Mouse (Mus musculus) hindbrain, embryonic 15.5 days (tissue): ENCODE measurements at regions not wholly inside any gene's neighbourhood (a gene's known extent, or its start where the extent isn't known, plus 50 kb on each side); places are given as distances from the start of the nearest gene placed in this dataset.

Experiments
- ATAC-seq: fragments of 200-750 bp; cut with Nextera tagmentation; 2 replicates; pipeline ENCODE4 v1.8.0; 2017; ENCODE audit warnings: low read depth, moderate number of reproducible peaks, moderate TSS enrichment; ENCODE audit not compliant: low FRiP score
- H3K27ac ChIP-seq: fragments of 300-500 bp; sonication (generic); replicated peaks from 2 replicates; pipeline ENCODE4 v1.5.1; 2015; ENCODE audit warnings: mild to moderate bottlenecking, inconsistent platforms
- H3K27me3 ChIP-seq: fragments of 300-500 bp; sonication (generic); 2 replicates; pipeline ENCODE4 v1.6.1; 2015; ENCODE audit warnings: control low read depth, inconsistent platforms
- H3K36me3 ChIP-seq: fragments of 300-500 bp; sonication (generic); 2 replicates; pipeline ENCODE4 v1.6.1; 2015; ENCODE audit warnings: control low read depth, inconsistent platforms
- H3K4me1 ChIP-seq: fragments of 300-500 bp; sonication (generic); replicated peaks from 2 replicates; pipeline ENCODE4 v1.6.1; 2015; ENCODE audit warnings: control low read depth, inconsistent platforms
- H3K4me2 ChIP-seq: fragments of 300-500 bp; sonication (generic); 2 replicates; pipeline ENCODE4 v1.6.1; 2015; ENCODE audit warnings: moderate library complexity, mild to moderate bottlenecking, inconsistent platforms
- H3K4me3 ChIP-seq: fragments of 300-500 bp; sonication (generic); 2 replicates; pipeline ENCODE4 v1.5.1; 2015; ENCODE audit warnings: mild to moderate bottlenecking, inconsistent platforms
- H3K9ac ChIP-seq: fragments of 300-500 bp; sonication (generic); 2 replicates; pipeline ENCODE4 v1.6.1; 2015; ENCODE audit warnings: inconsistent platforms
- H3K9me3 ChIP-seq: fragments of 300-500 bp; sonication (generic); 2 replicates; pipeline ENCODE4 v1.6.1; 2016; ENCODE audit warnings: control low read depth, inconsistent platforms
- WGBS: fragments of 180-500 bp; shearing (Covaris S2); methylation state at CpG from one replicate; pipeline ENCODE4 v1.1.7; 2015; 5-methylcytosine and 5-hydroxymethylcytosine counted together

- Histone ChIP-seq H3K4me3 (no peak overlapping the region), H3K9me3 (no peaks in the 10 kb centered on the region), H3K4me1 (peaks cover 40% of the 10 kb centered on the region), H3K9ac (no peak overlapping the region), H3K27ac (no peak overlapping the region), H3K27me3 (no peaks in the 10 kb centered on the region), H3K36me3 (no peaks in the 10 kb centered on the region), H3K4me2 (no peak overlapping the region)
- WGBS: 65% methylated on average over 5 of the region's 5 CpGs
- ATAC-seq: no peak
Observed at GRCm38 (mm10) chr2:30706036-30706435, 97.4 kb downstream of the 1700001O22Rik start.

GRCm38 (mm10) chr2:30703308-30703707 lies 100.2 kb downstream of the 1700001O22Rik start:
- Histone ChIP-seq H3K36me3 (no peaks in the 10 kb centered on the region), H3K27ac (0 out of 2 replicates have a peak overlapping the region, but pooled peaks have one; percentile 18), H3K4me1 (peaks cover 42% of the 10 kb centered on the region), H3K9ac (no peak overlapping the region), H3K4me2 (no peak overlapping the region), H3K4me3 (no peak overlapping the region), H3K9me3 (no peaks in the 10 kb centered on the region), H3K27me3 (no peaks in the 10 kb centered on the region)
- no peak for ATAC-seq
- WGBS: 88% methylated on average over 1 of the region's 1 CpGs

- H3K4me3 ChIP-seq: no peak overlapping the region
- H3K36me3 ChIP-seq: no peaks in the 10 kb centered on the region
- H3K9me3 ChIP-seq: no peaks in the 10 kb centered on the region
- no peak overlapping the region for H3K9ac ChIP-seq
- no peak for ATAC-seq
- 7% methylated on average over 7 of the region's 7 CpGs for WGBS
- H3K4me2 ChIP-seq: no peak overlapping the region
- H3K4me1 ChIP-seq: peaks cover 36% of the 10 kb centered on the region
- H3K27me3 ChIP-seq: no peaks in the 10 kb centered on the region
- peak overlapping the region; percentile 52 for H3K27ac ChIP-seq
Observed at GRCm38 (mm10) chr2:30702711-30703110, 100.8 kb downstream of the 1700001O22Rik start.

- Histone ChIP-seq H3K9me3 (no peaks in the 10 kb centered on the region), H3K4me1 (peaks cover 40% of the 10 kb centered on the region), H3K27ac (no peak overlapping the region), H3K4me2 (no peak overlapping the region), H3K36me3 (no peaks in the 10 kb centered on the region), H3K27me3 (no peaks in the 10 kb centered on the region), H3K4me3 (no peak overlapping the region), H3K9ac (no peak overlapping the region)
- no peak for ATAC-seq
- 93% methylated on average over 2 of the region's 2 CpGs for WGBS
Observed at GRCm38 (mm10) chr2:30700890-30701289, 102.6 kb downstream of the 1700001O22Rik start.

- no peak overlapping the region for H3K4me2 ChIP-seq
- ATAC-seq: no peak
- 97% methylated on average over 1 of the region's 1 CpGs for WGBS
Observed at GRCm38 (mm10) chr2:30700471-30700870, 103.0 kb downstream of the 1700001O22Rik start.

GRCm38 (mm10) chr2:30699797-30700454 lies 103.5 kb downstream of the 1700001O22Rik start:
- H3K9me3 ChIP-seq: no peaks in the 10 kb centered on the region
- peaks cover 49% of the 10 kb centered on the region for H3K4me1 ChIP-seq
- peak; percentile 82 for ATAC-seq
- H3K36me3 ChIP-seq: no peaks in the 10 kb centered on the region
- no peak overlapping the region for H3K9ac ChIP-seq
- 30% methylated on average over 6 of the region's 6 CpGs for WGBS
- peak overlapping the region; percentile 78 for H3K27ac ChIP-seq
- H3K4me3 ChIP-seq: no peak overlapping the region
- H3K4me2 ChIP-seq: peak overlapping the region; percentile 28; the same call in 1 of the 2 replicates
- no peaks in the 10 kb centered on the region for H3K27me3 ChIP-seq

More at GRCm38 (mm10) chr2:30700471-30700870, 103.0 kb downstream of the 1700001O22Rik start:
- H3K27me3 ChIP-seq: no peaks in the 10 kb centered on the region
- H3K9me3 ChIP-seq: no peaks in the 10 kb centered on the region
- H3K36me3 ChIP-seq: no peaks in the 10 kb centered on the region
- H3K9ac ChIP-seq: no peak overlapping the region
- no peak overlapping the region for H3K4me3 ChIP-seq
- peak overlapping the region; percentile 78 for H3K27ac ChIP-seq
- peaks cover 44% of the 10 kb centered on the region for H3K4me1 ChIP-seq

GRCm38 (mm10) chr2:30698758-30699535 lies 104.1 kb downstream of the Cstad start:
- H3K27me3 ChIP-seq: no peaks in the 10 kb centered on the region
- H3K4me3 ChIP-seq: no peak overlapping the region
- no peak overlapping the region for H3K4me2 ChIP-seq
- no peaks in the 10 kb centered on the region for H3K9me3 ChIP-seq
- no peaks in the 10 kb centered on the region for H3K36me3 ChIP-seq
- peaks cover 56% of the 10 kb centered on the region for H3K4me1 ChIP-seq
- no peak overlapping the region for H3K9ac ChIP-seq
- 60% methylated on average over 6 of the region's 6 CpGs for WGBS
- no peak for ATAC-seq
- peak overlapping the region; percentile 65 for H3K27ac ChIP-seq

- Histone ChIP-seq H3K4me3 (no peak overlapping the region), H3K27ac (peak overlapping the region; percentile 43; the same call in 1 of the 2 replicates), H3K4me1 (peaks cover 64% of the 10 kb centered on the region), H3K4me2 (no peak overlapping the region), H3K9me3 (no peaks in the 10 kb centered on the region), H3K9ac (no peak overlapping the region), H3K27me3 (no peaks in the 10 kb centered on the region), H3K36me3 (no peaks in the 10 kb centered on the region)
- no peak for ATAC-seq
- 84% methylated on average over 2 of the region's 2 CpGs for WGBS
Observed at GRCm38 (mm10) chr2:30697851-30698250, 103.0 kb downstream of the Cstad start.

GRCm38 (mm10) chr2:30695771-30696456 lies 101.1 kb downstream of the Cstad start:
- Histone ChIP-seq H3K27ac (peak overlapping the region; percentile 97), H3K9ac (no peak overlapping the region), H3K4me3 (no peak overlapping the region), H3K27me3 (no peaks in the 10 kb centered on the region), H3K4me2 (no peak overlapping the region), H3K36me3 (no peaks in the 10 kb centered on the region), H3K9me3 (no peaks in the 10 kb centered on the region), H3K4me1 (peaks cover 71% of the 10 kb centered on the region)
- no peak for ATAC-seq
- WGBS: 51% methylated on average over 11 of the region's 11 CpGs

- H3K4me2 ChIP-seq: no peak overlapping the region
- no peak for ATAC-seq
- no peak overlapping the region for H3K4me3 ChIP-seq
- no peaks in the 10 kb centered on the region for H3K9me3 ChIP-seq
- no peaks in the 10 kb centered on the region for H3K27me3 ChIP-seq
- H3K4me1 ChIP-seq: peaks cover 72% of the 10 kb centered on the region
- H3K9ac ChIP-seq: no peak overlapping the region
- WGBS: 100% methylated on average over 1 of the region's 1 CpGs
- H3K36me3 ChIP-seq: no peaks in the 10 kb centered on the region
- peak overlapping the region; percentile 97 for H3K27ac ChIP-seq
Observed at GRCm38 (mm10) chr2:30695041-30695440, 100.2 kb downstream of the Cstad start.

- H3K4me1 ChIP-seq: peaks cover 60% of the 10 kb centered on the region
- H3K9ac ChIP-seq: peak overlapping the region; percentile 41
- ATAC-seq: peak; percentile 90
- peak overlapping the region; percentile 34 for H3K4me3 ChIP-seq
- peak overlapping the region; percentile 58 for H3K4me2 ChIP-seq
- WGBS: 0% methylated on average over 41 of the region's 41 CpGs
- no peaks in the 10 kb centered on the region for H3K9me3 ChIP-seq
- no peaks in the 10 kb centered on the region for H3K36me3 ChIP-seq
- H3K27me3 ChIP-seq: no peaks in the 10 kb centered on the region
- H3K27ac ChIP-seq: peak overlapping the region; percentile 97
Observed at GRCm38 (mm10) chr2:30693206-30694035, 98.6 kb downstream of the Cstad start.
